Mouse (Mus musculus) cortical plate, adult 2 months (tissue): ENCODE data around the gene Asb8.

ENCODE experiments used
- CTCF ChIP-seq: fragments of 200-500 bp; IDR thresholded peaks from 2 replicates; pipeline ENCODE4 v1.5.1; 2011; ENCODE audit warnings: mild to moderate bottlenecking, control low read depth, low read length; ENCODE audit not compliant: insufficient read depth; ENCODE audit errors: extremely low read depth
- POLR2A ChIP-seq: fragments of 200-500 bp; IDR thresholded peaks from 2 replicates; pipeline ENCODE4 v1.6.1; 2011; ENCODE audit warnings: mild to moderate bottlenecking, low read length, control low read depth; ENCODE audit not compliant: insufficient read depth; ENCODE audit errors: extremely low read depth

DNA sequence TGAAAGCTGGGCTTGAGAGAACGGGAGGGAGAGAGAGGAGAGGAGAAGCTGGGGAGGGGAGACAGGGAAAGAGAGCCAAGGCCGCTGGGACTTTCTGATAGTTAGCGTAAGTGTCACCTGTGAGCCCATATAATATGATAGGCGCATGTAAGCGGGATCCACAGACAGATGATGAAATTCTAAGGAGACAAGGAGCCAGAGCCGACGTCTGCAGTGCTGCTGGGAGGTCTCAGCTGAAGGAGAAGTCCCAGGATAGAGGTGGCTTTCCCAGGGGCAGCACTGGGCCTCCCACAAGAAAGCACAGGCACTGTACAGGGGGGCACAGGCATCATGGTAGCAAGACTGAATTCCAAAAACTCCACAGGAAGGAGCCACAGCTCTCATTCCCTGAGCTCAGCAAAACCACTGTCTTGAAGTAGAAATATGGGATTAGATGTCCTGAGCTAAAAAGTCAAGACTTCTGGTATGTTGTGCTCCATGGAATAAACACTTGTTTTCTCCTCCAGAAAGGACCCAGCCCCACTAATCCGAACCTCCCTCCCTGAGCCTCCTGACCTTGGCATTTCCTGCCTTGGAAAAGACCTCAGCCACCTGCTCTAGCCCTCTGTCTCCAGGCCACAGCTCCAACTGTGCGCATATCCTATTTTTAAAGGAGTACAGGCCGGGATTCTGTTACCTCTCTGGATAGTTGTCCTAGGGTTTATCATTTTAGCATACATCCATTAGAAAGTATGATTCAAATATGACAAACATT, 51.1 kb downstream of the Asb8 start:
- TF ChIP-seq POLR2A (no peak), CTCF (no peak)
